Mouse (Mus musculus) heart, postnatal 0 days (tissue): Measurements from ENCODE around the gene Stat5a.

Experiments used
- CTCF ChIP-seq: IDR thresholded peaks from 2 replicates; pipeline ENCODE4 v1.5.1; 2016; ENCODE audit warnings: antibody characterized with exemption, control low read depth, low read depth
- EP300 ChIP-seq: IDR thresholded peaks from 2 replicates; pipeline ENCODE4 v1.6.1; 2016; ENCODE audit warnings: antibody characterized with exemption, low read depth

- no peak for TF ChIP-seq CTCF
- no peak for TF ChIP-seq EP300
These were observed 61.9 kb downstream of the Stat5a start for GRCm38 (mm10) chr11:100920887-100921624.
